Mouse (Mus musculus): ENCODE results near the gene Fam20c.

Fam20c gene

GRCm38 (mm10) chr5:138756311-138757085 is 2.2 kb downstream of the Fam20c start:
- in situ Hi-C loops (cut with MboI, MseI): no loop called here

GRCm38 (mm10) chr5:138757135-138757534 is 2.8 kb downstream of the Fam20c start:
- in situ Hi-C loops (cut with MboI, MseI): no loop called here

- in situ Hi-C loops (cut with MboI, MseI): no loop called here
These were observed 3.3 kb downstream of the Fam20c start for GRCm38 (mm10) chr5:138757616-138758015.

- in situ Hi-C loops (cut with MboI, MseI): no loop called here
These were observed 4.2 kb downstream of the Fam20c start for GRCm38 (mm10) chr5:138758533-138758932.

GRCm38 (mm10) chr5:138761836-138762334 is 7.6 kb downstream of the Fam20c start:
- in situ Hi-C loops (cut with MboI, MseI): no loop called here

GRCm38 (mm10) chr5:138762361-138762760 is 8.0 kb downstream of the Fam20c start:
- in situ Hi-C loops (cut with MboI, MseI): no loop called here

GRCm38 (mm10) chr5:138764601-138765000 is 10.3 kb downstream of the Fam20c start:
- in situ Hi-C loops (cut with MboI, MseI): no loop called here

- in situ Hi-C loops (cut with MboI, MseI): no loop called here
These were observed 13.3 kb downstream of the Fam20c start for GRCm38 (mm10) chr5:138767650-138768049.

GRCm38 (mm10) chr5:138768704-138769103 is 14.4 kb downstream of the Fam20c start:
- in situ Hi-C loops (cut with MboI, MseI): no loop called here

- in situ Hi-C loops (cut with MboI, MseI): no loop called here
These were observed 14.8 kb downstream of the Fam20c start for GRCm38 (mm10) chr5:138769126-138769525.

- in situ Hi-C loops (cut with MboI, MseI): no loop called here
These were observed 20.8 kb downstream of the Fam20c start for GRCm38 (mm10) chr5:138775096-138775495.

GRCm38 (mm10) chr5:138776346-138776745 is 22.0 kb downstream of the Fam20c start:
- in situ Hi-C loops (cut with MboI, MseI): no loop called here

GRCm38 (mm10) chr5:138778731-138779463 is 24.6 kb downstream of the Fam20c start:
- in situ Hi-C loops (cut with MboI, MseI): no loop called here

GRCm38 (mm10) chr5:138779655-138780054 is 25.3 kb downstream of the Fam20c start:
- in situ Hi-C loops (cut with MboI, MseI): no loop called here

GRCm38 (mm10) chr5:138782697-138783096 is 28.4 kb downstream of the Fam20c start:
- in situ Hi-C loops (cut with MboI, MseI): no loop called here

- in situ Hi-C loops (cut with MboI, MseI): no loop called here
These were observed 28.9 kb downstream of the Fam20c start for GRCm38 (mm10) chr5:138783181-138783580.

GRCm38 (mm10) chr5:138785986-138786515 is 31.7 kb downstream of the Fam20c start:
- in situ Hi-C loops (cut with MboI, MseI): no loop called here

- in situ Hi-C loops (cut with MboI, MseI): no loop called here
These were observed 33.3 kb downstream of the Fam20c start for GRCm38 (mm10) chr5:138787648-138788047.

- in situ Hi-C loops (cut with MboI, MseI): no loop called here
These were observed 34.3 kb downstream of the Fam20c start for GRCm38 (mm10) chr5:138788481-138789211.

GRCm38 (mm10) chr5:138790954-138791480 is 36.7 kb downstream of the Fam20c start:
- in situ Hi-C loops (cut with MboI, MseI): no loop called here

- in situ Hi-C loops (cut with MboI, MseI): no loop called here
These were observed 47.3 kb downstream of the Fam20c start for GRCm38 (mm10) chr5:138801588-138802116.

All from T-helper 2 cell (primary cell).